Mouse (Mus musculus) kidney, postnatal 36 days (tissue): ENCODE results near the gene Psmb5.
"Not testable (repeated sequence)": the region's sequence is repeated elsewhere in the genome, so short reads cannot be mapped to it uniquely, and the experiment has no call there.

Experiments used
- DNase-seq, 2 experiments: peaks; one replicate each; pipeline ENCODE4 v3.0.0; 2021 to 2022; ENCODE audit warnings: mixed read lengths in 2 of 2

The Psmb5 gene

DNA sequence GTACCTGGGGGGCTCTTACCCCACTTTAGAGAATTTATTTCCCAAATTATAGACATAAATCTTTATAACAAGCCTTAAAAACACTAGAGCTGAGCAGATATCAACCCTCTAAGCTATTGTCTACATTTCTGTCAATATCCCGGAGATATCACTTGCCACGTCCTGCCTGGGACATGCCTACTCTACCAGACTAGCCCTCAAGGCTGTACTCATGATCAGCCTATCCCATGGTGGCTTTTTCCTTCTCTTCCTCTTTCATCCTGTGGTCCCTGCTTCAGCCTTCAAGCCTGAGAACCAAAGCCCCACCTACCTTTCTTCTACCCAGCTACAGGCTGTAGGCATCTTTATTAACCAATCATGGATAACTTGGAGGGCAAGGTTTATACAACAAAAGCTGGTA is 12.0 kb upstream of the Psmb5 start:
- DNase-seq: no peak

- DNase-seq: no peak
Observed at GRCm38 (mm10) chr14:54628103-54628502, 10.3 kb upstream of the Psmb5 start.

- no peak for DNase-seq
Observed at GRCm38 (mm10) chr14:54624976-54625375, 7.2 kb upstream of the Psmb5 start.

GRCm38 (mm10) chr14:54623334-54623733 is 5.5 kb upstream of the Psmb5 start:
- DNase-seq: no peak

DNA sequence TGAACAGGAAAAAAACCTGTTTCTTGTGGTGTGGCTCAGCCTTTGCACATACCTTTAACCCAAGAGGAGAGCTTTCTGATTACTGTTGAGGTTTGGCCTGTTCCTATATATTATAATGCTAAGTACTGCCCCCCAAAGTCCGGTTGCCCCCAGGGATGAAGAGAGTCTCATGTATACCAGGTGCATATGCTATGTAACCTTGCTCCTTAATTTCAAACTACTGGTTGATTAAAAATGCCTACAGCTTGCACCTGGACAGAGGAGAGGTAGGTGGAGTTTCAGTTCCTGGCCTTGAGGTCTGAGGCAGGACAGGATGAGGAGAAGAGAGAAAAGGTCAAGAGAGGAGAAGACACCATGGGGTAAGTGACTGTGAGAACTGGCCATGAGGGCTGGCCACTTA is 3.3 kb upstream of the Psmb5 start, which contains the start of gene Psmb11:
TSS of gene Psmb11 (plus strand) at position 301 of the 400 bp plus-strand sequence.
- no peak for DNase-seq

DNA sequence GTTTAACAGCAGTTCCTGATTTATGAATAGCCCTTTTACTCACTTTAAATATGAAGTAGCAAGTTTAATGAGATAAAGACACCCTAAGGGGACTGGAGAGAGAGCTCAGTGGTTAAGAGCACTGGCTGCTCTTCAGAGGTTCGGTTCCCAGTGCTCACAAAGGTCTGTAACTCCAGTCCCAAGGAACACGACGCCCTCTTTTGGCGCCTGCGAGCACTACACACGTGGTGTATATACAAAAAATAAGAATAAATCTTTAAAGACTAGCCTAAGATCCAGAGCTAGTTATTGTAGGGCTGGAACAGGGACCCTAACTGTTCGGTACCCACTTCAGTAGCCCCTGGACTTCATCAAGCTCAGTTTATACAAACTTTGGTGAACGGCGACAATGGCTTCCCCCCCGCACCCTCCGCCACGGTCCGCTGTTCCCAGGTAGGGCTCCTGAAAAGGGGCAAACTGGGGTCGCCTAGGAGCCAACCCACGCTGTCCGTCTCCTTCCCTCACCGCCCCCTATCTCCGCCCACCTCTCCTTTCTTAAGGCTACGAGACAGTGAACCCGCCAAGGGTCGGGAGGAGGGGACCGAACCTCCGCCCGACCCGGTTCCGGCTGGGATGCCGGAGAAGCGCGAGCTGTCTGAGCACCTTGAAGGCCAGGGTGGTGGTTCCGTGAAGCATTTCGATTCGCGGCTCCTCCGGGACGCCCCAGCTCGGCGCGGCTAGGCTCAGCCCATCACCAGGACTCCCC is 498 bp downstream of the Psmb5 start:
- peak in 1 of 2 experiments; percentile 34 for DNase-seq

GRCm38 (mm10) chr14:54616226-54616825 is 1.5 kb downstream of the Psmb5 start:
- no peak for DNase-seq

DNA sequence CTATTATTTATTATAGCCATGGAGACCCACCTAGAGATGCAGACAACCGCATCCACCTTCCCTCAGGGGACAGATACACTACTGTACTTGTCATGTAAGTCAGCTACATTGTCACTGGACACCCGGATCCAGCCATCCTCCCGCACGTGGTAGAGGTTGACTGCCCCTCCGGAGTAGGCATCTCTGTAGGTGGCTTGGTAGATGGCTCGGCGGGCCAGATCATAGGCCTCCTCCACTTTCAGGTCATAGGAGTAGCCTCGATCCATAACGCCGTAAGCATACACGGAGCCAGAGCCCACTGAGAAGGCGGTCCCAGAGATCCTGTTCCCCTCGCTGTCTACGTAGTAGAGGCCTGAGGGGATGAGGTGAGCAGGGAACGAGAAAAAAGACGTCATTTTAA is 3.7 kb downstream of the Psmb5 start:
- not testable (repeated sequence) for DNase-seq

GRCm38 (mm10) chr14:54610648-54611047 is 7.2 kb downstream of the Psmb5 start:
- no peak for DNase-seq

DNA sequence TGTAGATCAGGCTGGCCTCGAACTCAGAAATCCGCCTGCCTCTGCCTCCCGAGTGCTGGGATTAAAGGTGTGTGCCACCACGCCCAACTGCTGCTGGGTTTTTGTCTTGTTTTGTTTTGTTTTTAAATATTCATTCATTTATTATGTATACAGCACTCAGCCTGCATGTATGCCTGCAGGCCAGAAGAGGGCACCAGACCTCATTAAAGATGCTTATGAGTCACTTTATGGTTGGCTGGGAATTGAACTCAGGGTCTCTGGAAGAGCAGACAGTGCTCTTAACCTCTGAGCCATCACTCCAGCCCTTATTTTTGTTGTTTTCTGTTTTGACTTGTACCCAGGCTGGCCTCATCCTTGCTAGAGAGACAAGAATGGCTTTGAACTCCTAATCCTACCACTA is 7.9 kb downstream of the Psmb5 start:
- DNase-seq: peak in 1 of 2 experiments; percentile 63

DNA sequence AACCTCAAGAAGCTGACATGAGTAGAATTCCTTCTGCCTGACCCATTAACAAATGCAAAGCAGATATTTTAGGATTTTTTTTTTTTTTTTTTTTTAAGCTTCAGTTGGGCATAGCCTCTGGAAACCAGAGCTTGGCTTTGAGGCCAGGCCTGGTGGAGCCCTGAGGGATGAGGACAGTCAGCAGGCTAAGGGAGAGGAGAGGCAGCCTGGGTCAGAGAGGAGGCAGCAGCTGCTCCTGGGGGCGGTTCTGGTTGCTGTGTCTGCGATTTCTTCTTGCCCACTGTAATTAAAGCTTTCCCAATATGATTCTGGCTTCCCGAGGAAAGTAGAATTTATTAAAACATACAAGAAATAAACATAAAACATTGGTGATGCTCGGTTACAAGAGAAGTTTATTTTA is 8.6 kb downstream of the Psmb5 start:
- DNase-seq: no peak

GRCm38 (mm10) chr14:54607226-54607625 is 10.6 kb downstream of the Psmb5 start:
- no peak for DNase-seq

DNA sequence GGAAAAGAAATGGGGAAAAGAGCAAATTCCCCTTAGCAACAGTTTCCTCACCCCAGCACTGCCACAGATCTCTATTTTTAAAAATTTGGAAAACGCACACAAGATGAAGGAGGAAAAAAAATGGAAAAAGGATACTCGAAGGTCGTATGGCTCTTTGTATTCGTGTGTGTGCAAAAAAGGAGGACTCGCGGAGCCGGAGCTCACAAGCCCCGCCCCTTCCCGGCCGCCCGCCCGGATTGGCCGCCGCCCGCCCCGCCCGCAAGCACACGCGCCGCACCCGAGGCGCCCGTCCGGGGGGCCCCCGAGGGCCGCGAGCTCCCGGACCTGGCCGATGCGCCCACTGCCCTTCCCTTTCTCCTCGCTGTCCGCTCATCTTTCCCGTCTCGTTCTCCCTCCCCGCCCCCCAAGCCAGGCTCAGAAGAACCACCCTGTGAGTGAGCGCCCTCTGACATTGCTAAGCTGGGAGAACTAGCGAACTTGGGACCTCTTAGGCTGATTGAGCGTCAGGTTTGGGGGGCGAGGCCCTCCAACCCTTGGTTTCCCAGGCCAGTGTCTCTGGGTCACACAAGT is 12.0 kb downstream of the Psmb5 start, which contains the start of gene 4931414P19Rik:
TSS of gene 4931414P19Rik (minus strand) at position 242 of the 570 bp plus-strand sequence.
- DNase-seq: peak; percentile 86 to 95

DNA sequence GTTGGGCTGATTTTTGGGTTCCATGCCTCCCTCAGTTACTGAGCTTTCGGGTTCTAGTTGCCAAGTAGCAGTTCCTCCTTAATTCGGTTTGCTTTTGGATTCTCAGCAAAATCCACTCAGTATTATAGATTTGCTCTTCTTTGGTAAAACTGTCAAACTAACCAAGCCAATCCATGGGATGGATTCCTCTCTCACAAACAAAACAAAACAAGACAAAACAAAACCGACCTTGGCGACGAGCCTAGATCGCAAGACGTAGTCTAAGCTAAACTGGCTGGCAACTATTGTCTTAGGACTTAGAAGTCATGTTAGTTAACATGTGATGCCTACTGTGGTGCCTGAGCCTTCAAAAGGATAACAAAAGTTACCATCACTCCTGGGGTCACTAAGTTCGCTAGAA is 14.1 kb downstream of the Psmb5 start:
- no peak for DNase-seq

GRCm38 (mm10) chr14:54603038-54603654 is 14.7 kb downstream of the Psmb5 start:
- DNase-seq: peak; percentile 97 to 98

GRCm38 (mm10) chr14:54602613-54603012 is 15.2 kb downstream of the Psmb5 start:
- DNase-seq: peak in 1 of 2 experiments; percentile 14

- DNase-seq: no peak
Observed at GRCm38 (mm10) chr14:54601601-54602000, 16.2 kb downstream of the Psmb5 start.

DNA sequence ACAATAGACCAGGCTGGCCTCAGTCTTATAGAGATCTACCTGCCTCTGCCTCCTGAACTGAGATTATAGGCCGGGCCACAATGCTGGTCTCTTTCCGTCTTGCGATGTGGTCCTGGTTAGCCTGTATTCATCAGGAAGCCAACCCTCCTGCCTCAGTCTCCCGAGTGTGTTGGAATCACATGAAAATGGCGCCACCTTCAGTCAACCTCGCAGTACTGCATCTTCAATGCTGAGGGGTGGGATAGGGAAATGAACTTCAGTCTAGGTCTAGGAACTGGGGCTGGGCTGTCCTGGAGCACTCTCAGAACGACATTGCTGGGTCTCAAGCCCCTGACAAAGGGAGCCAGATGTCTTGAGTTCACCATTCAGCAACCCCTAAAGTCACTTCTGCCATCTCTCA is 20.7 kb downstream of the Psmb5 start:
- DNase-seq: peak in 1 of 2 experiments; percentile 44

- DNase-seq: no peak
Observed at GRCm38 (mm10) chr14:54594631-54595414, 23.0 kb downstream of the Psmb5 start.

- no peak for DNase-seq
Observed at GRCm38 (mm10) chr14:54594055-54594454, 23.8 kb downstream of the Psmb5 start.

- DNase-seq: peak; percentile 33 to 60
Observed at GRCm38 (mm10) chr14:54592319-54592934, 25.4 kb downstream of the Psmb5 start.

DNA sequence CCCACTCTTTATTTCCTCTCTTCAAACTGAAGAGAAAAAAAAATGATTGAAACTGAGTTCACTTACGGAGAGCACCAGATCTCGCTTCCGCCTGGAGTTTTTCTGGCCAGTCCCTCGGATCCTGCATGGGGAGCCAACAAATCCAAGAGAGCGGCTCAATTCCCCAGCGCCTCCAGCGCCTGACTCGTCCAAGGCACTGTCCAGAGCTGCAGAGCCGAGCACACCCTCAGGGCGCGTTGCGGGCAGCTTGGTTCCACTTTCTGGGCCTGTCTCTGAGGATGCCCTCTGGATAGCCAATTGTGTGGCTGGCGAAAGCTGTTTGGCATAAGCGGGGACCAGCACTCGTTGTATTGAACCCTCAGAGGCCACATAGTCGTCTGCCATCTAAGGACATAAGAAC is 26.8 kb downstream of the Psmb5 start:
- DNase-seq: no peak
